Mouse (Mus musculus) stomach, embryonic 16.5 days (tissue): ENCODE data around the gene Mcoln3. TPM values are rescaled to one million over a fixed set of nuclear protein-coding genes. Genes with fewer than 3 reads are reported as not detected.

ENCODE experiments used
- polyA plus RNA-seq: library from polyadenylated mRNA; unstranded; fragments of >200 nt; fragmentation: Nextera tagmentation; extraction: Ambion mirVana; gene quantifications from 2 replicates; pipeline ENCODE4 v1.2.1, GENCODE M21; 2015

Gene Mcoln3
- polyA plus RNA-seq, 1 experiment from 2014 or later, result 9.9 TPM

Other genes starting within 250 kb of the Mcoln3 start
- 50.3 and 52.1 TPM in 2 replicates for gene Bcl10, start 194.6 kb upstream of the Mcoln3 start, polyA plus RNA-seq
- gene 2410004B18Rik, start 179.4 kb upstream of the Mcoln3 start, polyA plus RNA-seq, result 31.7 and 41.2 TPM in 2 replicates
- 1.6 and 1.9 TPM in 2 replicates for gene Syde2, start 129.6 kb upstream of the Mcoln3 start, polyA plus RNA-seq
- 0.31 and 0.50 TPM in 2 replicates for gene Wdr63, start 9.3 kb upstream of the Mcoln3 start, polyA plus RNA-seq
- 2.2 and 2.5 TPM in 2 replicates for gene Mcoln2, start 32.4 kb downstream of the Mcoln3 start, polyA plus RNA-seq
- 1.3 and 1.4 TPM in 2 replicates for gene Lpar3, start 103.5 kb downstream of the Mcoln3 start, polyA plus RNA-seq